Comparison of ENCODE assay signal across 9 mouse cellular contexts in the genomic region with DNA sequence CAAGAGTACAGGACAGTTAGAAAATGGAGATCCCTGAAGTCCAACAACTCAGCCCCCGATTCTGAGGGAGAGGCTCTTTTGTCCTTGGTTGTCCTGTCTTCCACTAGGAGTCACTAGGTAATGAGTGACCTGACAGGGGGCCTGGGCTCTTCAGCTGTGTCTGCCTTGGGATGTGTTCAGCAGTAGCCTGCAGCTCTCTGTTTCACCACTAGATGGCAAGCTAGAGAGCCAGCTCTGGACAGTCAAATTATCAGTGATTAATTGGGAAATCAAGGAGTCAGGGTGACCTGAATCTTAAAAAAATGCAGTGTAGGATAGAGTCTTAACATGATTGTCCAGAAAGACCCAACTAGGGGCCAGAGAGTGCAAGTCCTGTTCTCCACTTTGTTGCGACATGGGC. TPM values are rescaled to one million over a fixed set of nuclear protein-coding genes. Genes with fewer than 3 reads are reported as not detected.
DNase-seq lines count a peak whose midpoint lies in the region; ATAC-seq and TF ChIP-seq lines count a peak whose summit lies in the region.
"Had no signal": no experiment of that assay in that cellular context is flagged by ENCODE, and none has a peak within 500 bp of the region (broad histone marks: within the 10 kb centered on the region; RNA-seq: fewer than 3 reads in every experiment).

No protein-coding gene starts in this region.

- H3K9ac ChIP-seq in kidney, embryonic 16.5 days (replicated peaks; ENCODE audit: low read length) = no peak overlapping the region
- no peak overlapping the region for H3K9ac ChIP-seq in liver, postnatal 0 days (replicated peaks)

- H3K4me2 ChIP-seq in kidney, embryonic 16.5 days (replicated peaks; ENCODE audit: low read depth, low read length) = no peak overlapping the region
- H3K4me2 ChIP-seq in liver, postnatal 0 days (ENCODE audit: low read depth, low read length) = no peak overlapping the region

- H3K4me1 ChIP-seq in kidney, embryonic 16.5 days (ENCODE audit: insufficient read depth, low read length) = no peaks in the 10 kb centered on the region
- H3K4me1 ChIP-seq in E14TG2a.4 (replicated peaks; ENCODE audit: low read depth, low read length) = no peaks in the 10 kb centered on the region; the same call in 1 of the 2 replicates
- no peaks in the 10 kb centered on the region for H3K4me1 ChIP-seq in liver, postnatal 0 days (ENCODE audit: insufficient read depth)

- peak; percentile 40 to 41 for DNase-seq in adrenal gland, adult 18-20 months (ENCODE audit: low spot score in 2 of 2)
- DNase-seq in adrenal gland, adult 8-10 months = no peak
- peak; percentile 24 for DNase-seq in kidney, adult 11 months
- DNase-seq in embryo, embryonic 10.5 days (ENCODE audit: low spot score) = peak; percentile 60
- DNase-seq in liver, postnatal 0 days = peak; percentile 62
- DNase-seq in thymus, postnatal 0 days (ENCODE audit: low spot score) = peak; percentile 38

- TF ChIP-seq CTCF in E14TG2a.4 (conservative IDR thresholded peaks at IDR 0.05; ENCODE audit: low read length) = peak; percentile 98
- TF ChIP-seq CTCF in liver, postnatal 0 days (IDR thresholded peaks at IDR 0.05; ENCODE audit: low read depth) = peak; percentile 77

- ATAC-seq in kidney, embryonic 16.5 days (ENCODE audit: low FRiP score, low TSS enrichment) = no peak
- ATAC-seq in liver, postnatal 0 days = no peak

- WGBS in kidney, embryonic 16.5 days = 73% methylated on average over 2 of the region's 2 CpGs
- 83% methylated on average over 2 of the region's 2 CpGs for WGBS in liver, postnatal 0 days (ENCODE audit: insufficient replicate concordance)

- H3K9me3 ChIP-seq in kidney, embryonic 16.5 days (ENCODE audit: low read length) = no peaks in the 10 kb centered on the region
- H3K9me3 ChIP-seq in E14TG2a.4 (ENCODE audit: low read length) = no peaks in the 10 kb centered on the region
- H3K9me3 ChIP-seq in liver, postnatal 0 days (ENCODE audit: low read length) = no peaks in the 10 kb centered on the region

- H3K4me3 ChIP-seq in kidney, embryonic 16.5 days (ENCODE audit: low read length) = no peak overlapping the region
- no peak overlapping the region for H3K4me3 ChIP-seq in E14TG2a.4 (replicated peaks; ENCODE audit: low read length)
- no peak overlapping the region for H3K4me3 ChIP-seq in liver, postnatal 0 days (ENCODE audit: low read depth, low read length)

- TF ChIP-seq EP300 in liver, postnatal 0 days (IDR thresholded peaks at IDR 0.05; ENCODE audit: low read depth) = no peak

- no peak overlapping the region for H3K27ac ChIP-seq in kidney, embryonic 16.5 days (ENCODE audit: low read length)
- H3K27ac ChIP-seq in liver, postnatal 0 days (ENCODE audit: low read depth) = no peak overlapping the region

- no peaks in the 10 kb centered on the region for H3K36me3 ChIP-seq in kidney, embryonic 16.5 days (ENCODE audit: insufficient read depth, low read length)
- H3K36me3 ChIP-seq in E14TG2a.4 (ENCODE audit: insufficient read depth, low read length) = no peaks in the 10 kb centered on the region
- no peaks in the 10 kb centered on the region for H3K36me3 ChIP-seq in liver, postnatal 0 days (replicated peaks; ENCODE audit: insufficient read depth, low read length)

- H3K27me3 ChIP-seq in kidney, embryonic 16.5 days (ENCODE audit: insufficient read depth, low read length) = no peaks in the 10 kb centered on the region
- peaks cover 9% of the 10 kb centered on the region for H3K27me3 ChIP-seq in E14TG2a.4 (ENCODE audit: insufficient read depth, low read length)
- H3K27me3 ChIP-seq in liver, postnatal 0 days (ENCODE audit: insufficient read depth, low read length) = no peaks in the 10 kb centered on the region

RNA-seq across cellular contexts. Expression of a gene that starts 53.3 kb away (rescaled TPM):
- under 1 TPM; 0.29 to 0.40 TPM for total RNA-seq in adrenal gland, adult 18-20 months (2021)
- total RNA-seq in adrenal gland, adult 8-10 months (2022) = 1 to 10 TPM in 1 of 4 experiments, under 1 TPM in 3; 0.32 to 1.0 (median 0.77) TPM
- polyA plus RNA-seq in kidney, embryonic 16.5 days (2015; fragmentation: Nextera tagmentation; extraction: Ambion mirVana) = not detected in 2 replicates
- polyA plus RNA-seq in liver, postnatal 0 days (2015; fragmentation: Nextera tagmentation; extraction: Ambion mirVana) = not detected in 2 replicates
- polyA plus RNA-seq in thymus, postnatal 0 days (2015; fragmentation: Nextera tagmentation; extraction: Ambion mirVana) = 0.01 and 0.03 TPM in 2 replicates
- polyA plus RNA-seq: heart, embryonic 16.5 days had no signal
